Mouse (Mus musculus) 416B (cell line): ENCODE measurements around the gene Stxbp4.

Experiments
- DNase-seq: peaks from one replicate; pipeline ENCODE4 v3.0.0; 2011; ENCODE audit warnings: low read depth

Stxbp4 gene

DNA sequence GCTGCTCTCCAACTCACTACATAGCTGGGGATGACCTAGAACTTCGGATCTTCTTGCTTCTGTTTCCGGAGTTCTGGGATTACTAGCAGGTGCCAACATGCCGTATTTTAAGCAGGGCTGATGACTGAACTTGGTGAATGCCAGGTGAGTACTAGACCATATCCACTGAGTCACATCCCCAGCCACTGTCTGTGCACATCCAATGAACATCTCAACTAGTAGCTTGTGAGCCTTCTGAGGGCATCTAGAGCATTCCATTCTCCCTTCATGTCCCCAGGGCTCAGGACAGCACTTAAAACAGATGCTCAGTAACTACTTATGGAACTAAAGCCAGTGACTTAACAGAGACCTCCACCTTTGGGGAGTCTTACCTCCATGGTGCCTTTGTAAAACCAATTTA lies 177.4 kb downstream of the Stxbp4 start:
- DNase-seq = no peak

DNA sequence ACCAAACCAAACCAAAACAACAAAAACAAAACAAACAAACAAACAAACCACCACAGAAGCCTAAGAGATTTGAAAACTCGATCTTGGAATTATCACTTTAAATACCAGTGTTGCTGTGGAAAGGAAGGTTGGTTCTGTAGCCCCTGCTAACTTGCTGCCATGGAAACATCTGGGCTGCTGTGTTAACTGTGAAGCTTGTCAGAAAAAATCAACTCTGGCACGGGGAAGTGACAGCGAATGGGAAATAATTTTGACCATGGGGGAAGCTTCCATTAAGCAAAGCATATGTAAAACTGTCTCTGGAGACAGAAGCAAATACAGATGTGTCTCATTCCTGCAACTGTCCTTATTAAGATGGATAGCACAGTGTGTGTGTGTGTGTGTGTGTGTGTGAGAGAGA lies 185.8 kb downstream of the Stxbp4 start:
- DNase-seq = no peak

DNA sequence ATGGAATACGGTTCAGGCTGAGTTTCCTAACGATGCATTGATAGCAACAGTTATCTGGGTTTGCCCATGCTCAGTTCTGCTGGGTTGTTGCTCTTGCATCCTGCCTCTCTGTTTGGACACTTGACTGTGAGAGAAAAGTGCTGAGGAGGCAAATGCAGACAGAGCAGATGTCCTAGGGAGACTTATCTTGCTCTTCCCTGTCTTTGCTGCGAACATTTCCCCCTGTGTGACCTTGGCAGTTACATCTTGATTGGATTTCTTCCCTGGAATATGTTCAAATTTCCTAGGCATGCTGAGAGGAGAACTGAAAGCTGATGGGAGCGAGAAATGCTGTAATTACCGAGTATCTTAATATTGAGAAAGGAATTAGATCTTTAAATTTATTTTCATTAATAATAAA lies 186.4 kb downstream of the Stxbp4 start:
- DNase-seq = no peak

DNA sequence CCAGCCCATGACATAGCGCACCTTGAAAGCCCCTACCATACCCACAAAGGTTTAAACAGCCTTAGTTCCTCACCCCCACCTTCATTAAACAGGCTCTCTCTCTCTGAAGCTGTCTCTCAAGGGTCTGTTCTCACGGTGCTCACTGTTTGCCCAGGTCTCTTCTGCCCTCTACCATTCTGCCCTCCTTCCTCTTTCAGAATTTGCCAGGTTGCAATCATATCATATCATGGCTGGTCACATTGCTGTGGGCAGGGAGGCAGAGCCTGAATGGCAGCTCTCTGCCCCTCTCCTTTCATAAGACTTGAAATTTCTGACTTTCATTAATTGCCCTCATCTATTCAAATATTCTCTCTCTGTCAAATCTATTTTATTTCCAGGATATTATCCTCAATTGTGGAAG lies 195.4 kb downstream of the Stxbp4 start:
- DNase-seq = no peak

DNA sequence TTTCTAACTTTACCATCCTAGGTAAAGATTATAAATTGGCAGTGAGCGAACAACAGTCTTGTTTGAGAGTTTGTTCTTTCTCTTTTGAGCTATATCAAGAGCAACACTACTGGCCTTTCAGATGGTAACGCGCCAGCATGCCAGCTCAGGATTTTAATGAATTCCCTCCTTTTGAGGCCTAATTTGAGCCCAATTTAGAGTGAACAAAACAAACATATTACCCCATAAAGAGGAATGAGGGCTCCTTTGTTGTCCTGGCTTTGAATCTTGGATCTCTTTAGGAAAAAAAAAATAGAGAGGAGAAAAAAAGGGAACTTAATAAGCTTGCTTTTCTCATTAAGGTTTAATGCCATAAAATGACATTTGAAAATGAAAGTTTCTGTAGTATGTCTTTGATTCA lies 197.0 kb downstream of the Stxbp4 start:
- DNase-seq = no peak

DNA sequence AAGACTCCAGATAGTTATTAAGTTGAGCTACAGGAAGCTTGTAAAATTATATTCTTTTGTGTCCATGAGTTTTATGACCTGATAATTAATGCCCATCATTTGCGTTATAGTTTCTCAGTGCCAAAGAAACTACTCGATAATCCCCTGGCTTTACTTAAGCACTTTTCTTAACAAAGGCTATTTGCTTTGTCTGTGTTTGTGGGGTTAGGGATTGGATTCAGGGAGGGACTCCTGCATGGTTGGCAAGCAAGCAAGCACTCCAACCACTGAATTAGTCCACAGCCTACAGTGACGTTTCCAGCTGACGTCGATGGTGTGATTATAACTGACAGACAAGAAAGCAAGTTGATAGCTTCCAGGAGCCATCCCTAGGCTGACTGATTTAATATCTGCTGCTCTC lies 199.1 kb downstream of the Stxbp4 start:
- no peak for DNase-seq
